In genomic region chr14:31188771-31189181, GRCm38 (mm10) we compare ENCODE assay signal across 8 mouse cellular contexts. TPM values are rescaled to one million over a fixed set of nuclear protein-coding genes. Genes with fewer than 3 reads are reported as not detected.
DNase-seq lines count a peak whose midpoint lies in the region; ATAC-seq lines count a peak whose summit lies in the region.

No protein-coding gene starts in this region.

- no peaks in the 10 kb centered on the region for H3K9me3 ChIP-seq in neural tube, embryonic 11.5 days (ENCODE audit: control insufficient read depth, low read length)
- no peaks in the 10 kb centered on the region for H3K9me3 ChIP-seq in megakaryocyte, embryonic 14.5 days

- H3K27me3 ChIP-seq in neural tube, embryonic 11.5 days (ENCODE audit: control insufficient read depth, insufficient read depth, low read length) = no peaks in the 10 kb centered on the region
- no peaks in the 10 kb centered on the region for H3K27me3 ChIP-seq in megakaryocyte, embryonic 14.5 days (replicated peaks)

- no peak overlapping the region for H3K9ac ChIP-seq in neural tube, embryonic 11.5 days (ENCODE audit: low read length)

- DNase-seq in frontal cortex, postnatal 25 days (ENCODE audit: low spot score in 2 of 2) = no peak
- no peak for DNase-seq in neural tube, embryonic 11.5 days (ENCODE audit: low spot score)
- no peak for DNase-seq in neural tube, embryonic 10.5 days (ENCODE audit: extremely low spot score, low spot score)
- no peak for DNase-seq in layer of hippocampus, postnatal 10 days (ENCODE audit: low spot score in 2 of 2)
- no peak for DNase-seq in ovary, postnatal 14 days (ENCODE audit: low spot score)
- no peak for DNase-seq in kidney, adult 18-20 months

- H3K36me3 ChIP-seq in neural tube, embryonic 11.5 days (ENCODE audit: control insufficient read depth, insufficient read depth, low read length) = peaks cover 53% of the 10 kb centered on the region
- H3K36me3 ChIP-seq in megakaryocyte, embryonic 14.5 days (replicated peaks; ENCODE audit: low read length) = peaks cover 100% of the 10 kb centered on the region

- no peak overlapping the region for H3K27ac ChIP-seq in neural tube, embryonic 11.5 days (ENCODE audit: low read depth, low read length)

- 83% methylated on average over 6 of the region's 6 CpGs for WGBS in neural tube, embryonic 11.5 days

- H3K4me1 ChIP-seq in neural tube, embryonic 11.5 days (ENCODE audit: control insufficient read depth, insufficient read depth, low read length) = no peaks in the 10 kb centered on the region
- peaks cover 60% of the 10 kb centered on the region for H3K4me1 ChIP-seq in megakaryocyte, embryonic 14.5 days

- no peak overlapping the region for H3K4me2 ChIP-seq in neural tube, embryonic 11.5 days (ENCODE audit: low read depth)

- no peak overlapping the region for H3K4me3 ChIP-seq in neural tube, embryonic 11.5 days (ENCODE audit: low read depth, low read length)
- H3K4me3 ChIP-seq in megakaryocyte, embryonic 14.5 days (replicated peaks) = peak overlapping the region; percentile 68

- 0 out of 2 replicates have a peak, but pooled peaks have one; percentile 33 for ATAC-seq in frontal cortex, adult (ENCODE audit: low TSS enrichment)
- 0 out of 2 replicates have a peak, but pooled peaks have one; percentile 38 for ATAC-seq in neural tube, embryonic 11.5 days (ENCODE audit: insufficient read depth, low FRiP score, low TSS enrichment)

RNA-seq across cellular contexts. Expression of gene Tnnc1, which starts 19.3 kb away (rescaled TPM):
- 63.0 and 83.2 TPM in 2 replicates for polyA plus RNA-seq in neural tube, embryonic 11.5 days (2014; fragmentation: Nextera tagmentation; extraction: Ambion mirVana)
- 0.23 TPM in 1 of 2 replicates, not detected in the other for polyA plus RNA-seq in megakaryocyte, embryonic 14.5 days (2012; ENCODE audit: insufficient read depth, low replicate concordance)
- 1 to 10 TPM in 1 of 2 experiments, under 1 TPM in 1; 0.67 to 2.0 TPM for total RNA-seq in layer of hippocampus, postnatal 10 days (2021)

RNA-seq across cellular contexts. Expression of gene Stab1, which starts 20.3 kb away (rescaled TPM):
- 18.7 and 23.8 TPM in 2 replicates for polyA plus RNA-seq in neural tube, embryonic 11.5 days (2014; fragmentation: Nextera tagmentation; extraction: Ambion mirVana)
- polyA plus RNA-seq in megakaryocyte, embryonic 14.5 days (2012; ENCODE audit: insufficient read depth, low replicate concordance) = 5.0 and 11.7 TPM in 2 replicates
- 10 to 100 TPM; 26.9 to 40.4 TPM for total RNA-seq in layer of hippocampus, postnatal 10 days (2021)

RNA-seq across cellular contexts. Expression of gene Nisch, which starts 28.0 kb away (rescaled TPM):
- 322 and 326 TPM in 2 replicates for polyA plus RNA-seq in neural tube, embryonic 11.5 days (2014; fragmentation: Nextera tagmentation; extraction: Ambion mirVana)
- 148 and 152 TPM in 2 replicates for polyA plus RNA-seq in megakaryocyte, embryonic 14.5 days (2012; ENCODE audit: insufficient read depth, low replicate concordance)
- 100 to 1,000 TPM; 424 to 481 TPM for total RNA-seq in layer of hippocampus, postnatal 10 days (2021)

RNA-seq across cellular contexts. Expression of gene Sema3g, which starts 28.9 kb away (rescaled TPM):
- polyA plus RNA-seq in neural tube, embryonic 11.5 days (2014; fragmentation: Nextera tagmentation; extraction: Ambion mirVana) = 0.21 and 0.50 TPM in 2 replicates
- polyA plus RNA-seq in megakaryocyte, embryonic 14.5 days (2012; ENCODE audit: insufficient read depth, low replicate concordance) = not detected in 2 replicates
- 1 to 10 TPM; 4.7 to 5.4 TPM for total RNA-seq in layer of hippocampus, postnatal 10 days (2021)

RNA-seq across cellular contexts. Expression of gene Nt5dc2, which starts 57.9 kb away (rescaled TPM):
- 537 and 588 TPM in 2 replicates for polyA plus RNA-seq in neural tube, embryonic 11.5 days (2014; fragmentation: Nextera tagmentation; extraction: Ambion mirVana)
- polyA plus RNA-seq in megakaryocyte, embryonic 14.5 days (2012; ENCODE audit: insufficient read depth, low replicate concordance) = 31.4 and 70.8 TPM in 2 replicates
- total RNA-seq in layer of hippocampus, postnatal 10 days (2021) = 10 to 100 TPM; 18.0 to 22.5 TPM

Comparison
In these comparisons a context has a peak if more than half of its experiments do, and no peak if none do; other contexts are left out.
1. RNA of gene Tnnc1, which starts 19.3 kb away (polyA plus RNA-seq): 63.0 to 83.2 TPM in neural tube, embryonic 11.5 days; 0.23 TPM in megakaryocyte, embryonic 14.5 days; every median in the first group is over 10 times any median in the second.